Mouse (Mus musculus) stomach, embryonic 15.5 days (tissue): ENCODE data around the gene Cacng7. TPM values are rescaled to one million over a fixed set of nuclear protein-coding genes. Genes with fewer than 3 reads are reported as not detected.
A peak's percentile ranks its signal among the peaks of the same experiment; 100 is the strongest.

Experiments
- ATAC-seq: fragments of 200-750 bp; cut with Nextera tagmentation; 2 replicates; pipeline ENCODE4 v1.8.0; 2017; ENCODE audit warnings: low read depth, moderate number of reproducible peaks, moderate TSS enrichment; ENCODE audit not compliant: insufficient read depth, low FRiP score
- H3K27ac ChIP-seq: fragments of 300-500 bp; sonication (generic); 2 replicates; pipeline ENCODE4 v1.5.1; 2015; ENCODE audit warnings: mild to moderate bottlenecking, inconsistent platforms
- H3K27me3 ChIP-seq: fragments of 300-500 bp; sonication (generic); replicated peaks from 2 replicates; pipeline ENCODE4 v1.6.1; 2015; ENCODE audit warnings: inconsistent platforms
- H3K36me3 ChIP-seq: fragments of 300-500 bp; sonication (generic); 2 replicates; pipeline ENCODE4 v1.6.1; 2015; ENCODE audit warnings: inconsistent platforms
- H3K4me1 ChIP-seq: fragments of 300-500 bp; sonication (generic); 2 replicates; pipeline ENCODE4 v1.6.1; 2015; ENCODE audit warnings: inconsistent platforms
- H3K4me2 ChIP-seq: fragments of 300-500 bp; sonication (generic); 2 replicates; pipeline ENCODE4 v1.6.1; 2015; ENCODE audit warnings: mild to moderate bottlenecking, inconsistent platforms
- H3K4me3 ChIP-seq: fragments of 300-500 bp; sonication (generic); replicated peaks from 2 replicates; pipeline ENCODE4 v1.5.1; 2015; ENCODE audit warnings: inconsistent platforms
- H3K9ac ChIP-seq: fragments of 300-500 bp; sonication (generic); 2 replicates; pipeline ENCODE4 v1.6.1; 2015; ENCODE audit warnings: inconsistent platforms
- H3K9me3 ChIP-seq: fragments of 300-500 bp; sonication (generic); 2 replicates; pipeline ENCODE4 v1.6.1; 2016; ENCODE audit warnings: inconsistent platforms
- WGBS: fragments of 180-500 bp; shearing (Covaris S2); methylation state at CpG from one replicate; pipeline ENCODE4 v1.1.7; 2015; 5-methylcytosine and 5-hydroxymethylcytosine counted together
- polyA plus RNA-seq: library from polyadenylated mRNA; unstranded; fragments of >200 nt; fragmentation: Nextera tagmentation; extraction: Ambion mirVana; gene quantifications from 2 replicates; pipeline ENCODE4 v1.2.1, GENCODE M21; 2015

The Cacng7 gene
- polyA plus RNA-seq, 1 experiment from 2014 or later, result 2.5 TPM

DNA sequence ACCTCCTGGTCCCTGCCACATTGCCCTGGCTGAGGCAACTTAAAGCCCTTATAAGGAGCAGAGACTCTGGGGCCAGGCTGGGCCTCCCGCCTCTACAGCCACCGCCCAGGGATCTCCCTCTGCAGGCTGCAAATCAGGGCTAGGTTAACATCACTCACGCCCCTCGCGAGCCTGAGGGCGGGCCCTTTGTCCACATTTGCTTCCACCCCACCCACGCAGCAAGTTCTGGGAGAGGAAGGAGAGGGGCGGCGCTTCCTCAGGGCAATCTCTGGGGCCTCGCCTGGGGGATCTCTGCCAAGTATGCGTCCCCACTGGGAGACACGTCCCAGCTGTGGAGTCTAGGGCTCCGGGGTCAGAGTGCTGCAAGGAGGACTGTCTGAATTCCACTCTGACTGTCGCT, 40.0 kb upstream of the Cacng7 start:
- H3K4me1 ChIP-seq, result peaks cover 42% of the 10 kb centered on the region
- H3K27me3 ChIP-seq, result no peaks in the 10 kb centered on the region
- ATAC-seq, result peak; percentile 86
- peak overlapping the region; percentile 68 for H3K4me2 ChIP-seq
- H3K9ac ChIP-seq, result peak overlapping the region; percentile 43
- peak overlapping the region; percentile 48 for H3K4me3 ChIP-seq
- peaks cover 11% of the 10 kb centered on the region for H3K36me3 ChIP-seq
- H3K9me3 ChIP-seq, result no peaks in the 10 kb centered on the region
- under 1% methylated on average over 14 of the region's 14 CpGs for WGBS
- peak overlapping the region; percentile 94 for H3K27ac ChIP-seq

DNA sequence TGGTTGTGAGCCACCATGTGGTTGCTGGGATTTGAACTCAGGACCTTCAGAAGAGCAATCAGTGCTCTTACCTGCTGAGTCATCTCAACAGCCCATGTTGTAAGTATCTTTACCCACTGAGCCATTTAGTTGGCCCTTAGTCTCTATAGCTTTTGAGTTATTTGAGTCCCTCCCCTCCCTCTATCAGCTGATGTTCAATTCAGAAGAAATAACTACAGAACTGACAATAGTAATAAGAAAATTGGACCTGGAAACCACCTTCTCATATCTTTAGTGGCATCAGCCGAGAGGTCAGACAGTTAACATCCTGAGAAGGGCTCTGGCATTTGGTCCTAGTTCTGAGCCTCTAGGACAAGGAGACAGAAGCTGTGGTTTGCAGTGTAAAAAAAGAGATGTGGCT, 38.0 kb upstream of the Cacng7 start:
- Histone ChIP-seq H3K4me2 (no peak overlapping the region), H3K27me3 (no peaks in the 10 kb centered on the region), H3K9ac (no peak overlapping the region), H3K4me3 (0 out of 2 replicates have a peak overlapping the region, but pooled peaks have one; percentile 5), H3K4me1 (peaks cover 39% of the 10 kb centered on the region), H3K9me3 (no peaks in the 10 kb centered on the region), H3K36me3 (peaks cover 11% of the 10 kb centered on the region), H3K27ac (peak overlapping the region; percentile 51)
- ATAC-seq, result no peak
- WGBS, result 93% methylated on average over 1 of the region's 1 CpGs

DNA sequence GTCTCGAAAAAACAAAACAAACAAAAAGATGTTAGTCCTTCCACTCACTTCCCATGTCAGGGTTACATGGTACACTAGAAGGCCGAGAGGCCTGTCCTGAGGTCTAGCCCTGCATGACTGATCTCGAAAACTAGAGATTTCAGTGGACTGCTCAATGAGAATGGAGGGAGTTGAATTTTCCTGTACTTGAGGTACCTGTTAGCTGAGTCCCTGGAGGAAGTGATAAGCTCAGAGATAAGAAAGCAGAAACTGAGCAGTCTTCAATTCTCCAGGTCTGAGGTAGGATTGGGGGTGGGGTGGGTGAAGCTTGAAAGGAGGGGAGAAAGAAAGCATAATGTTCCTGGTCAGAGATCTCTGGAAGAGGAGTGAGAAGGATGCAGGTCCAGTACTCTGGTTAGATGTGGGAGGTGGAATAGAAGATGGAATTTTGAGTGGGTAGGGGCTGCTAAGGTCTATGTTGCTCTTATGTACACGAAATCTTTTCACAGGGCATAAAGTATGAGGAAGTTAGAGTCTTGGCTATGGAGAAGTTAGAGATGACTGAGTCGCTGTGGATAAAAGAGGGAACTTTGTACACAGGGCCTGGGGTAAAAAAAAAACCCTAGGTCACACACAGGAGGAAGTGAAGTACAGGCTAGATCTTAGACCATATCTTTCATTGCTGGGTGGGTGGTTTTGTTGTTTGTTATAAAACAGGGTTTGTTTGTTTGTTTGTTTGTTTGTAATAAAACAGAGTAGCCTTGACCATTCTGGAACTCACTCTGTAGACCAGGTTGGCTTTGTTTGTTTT, 37.2 kb upstream of the Cacng7 start:
- H3K9ac ChIP-seq, result no peak overlapping the region
- H3K36me3 ChIP-seq, result peaks cover 11% of the 10 kb centered on the region
- WGBS, result 74% methylated on average over 5 of the region's 5 CpGs
- no peak for ATAC-seq
- H3K4me3 ChIP-seq, result 0 out of 2 replicates have a peak overlapping the region, but pooled peaks have one; percentile 5
- H3K4me1 ChIP-seq, result peaks cover 39% of the 10 kb centered on the region
- H3K4me2 ChIP-seq, result 0 out of 2 replicates have a peak overlapping the region, but pooled peaks have one; percentile 19
- H3K27ac ChIP-seq, result peak overlapping the region; percentile 51
- no peaks in the 10 kb centered on the region for H3K27me3 ChIP-seq
- no peaks in the 10 kb centered on the region for H3K9me3 ChIP-seq

DNA sequence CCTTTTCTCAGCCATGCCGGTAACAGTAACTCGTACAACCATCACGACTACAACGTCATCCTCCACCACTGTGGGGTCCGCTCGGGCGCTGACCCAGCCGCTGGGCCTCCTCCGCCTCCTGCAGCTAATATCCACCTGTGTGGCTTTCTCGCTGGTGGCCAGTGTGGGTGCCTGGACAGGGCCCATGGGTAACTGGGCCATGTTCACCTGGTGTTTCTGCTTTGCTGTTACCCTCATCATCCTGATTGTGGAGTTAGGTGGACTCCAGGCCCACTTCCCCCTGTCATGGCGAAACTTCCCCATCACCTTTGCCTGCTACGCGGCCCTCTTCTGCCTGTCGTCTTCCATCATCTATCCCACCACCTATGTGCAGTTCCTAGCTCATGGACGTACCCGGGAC, 36.0 kb upstream of the Cacng7 start:
- no peak for ATAC-seq
- Histone ChIP-seq H3K4me2 (no peak overlapping the region), H3K27me3 (no peaks in the 10 kb centered on the region), H3K27ac (no peak overlapping the region), H3K4me1 (peaks cover 39% of the 10 kb centered on the region), H3K9me3 (no peaks in the 10 kb centered on the region), H3K4me3 (no peak overlapping the region), H3K36me3 (peaks cover 11% of the 10 kb centered on the region), H3K9ac (no peak overlapping the region)
- 93% methylated on average over 16 of the region's 16 CpGs for WGBS

DNA sequence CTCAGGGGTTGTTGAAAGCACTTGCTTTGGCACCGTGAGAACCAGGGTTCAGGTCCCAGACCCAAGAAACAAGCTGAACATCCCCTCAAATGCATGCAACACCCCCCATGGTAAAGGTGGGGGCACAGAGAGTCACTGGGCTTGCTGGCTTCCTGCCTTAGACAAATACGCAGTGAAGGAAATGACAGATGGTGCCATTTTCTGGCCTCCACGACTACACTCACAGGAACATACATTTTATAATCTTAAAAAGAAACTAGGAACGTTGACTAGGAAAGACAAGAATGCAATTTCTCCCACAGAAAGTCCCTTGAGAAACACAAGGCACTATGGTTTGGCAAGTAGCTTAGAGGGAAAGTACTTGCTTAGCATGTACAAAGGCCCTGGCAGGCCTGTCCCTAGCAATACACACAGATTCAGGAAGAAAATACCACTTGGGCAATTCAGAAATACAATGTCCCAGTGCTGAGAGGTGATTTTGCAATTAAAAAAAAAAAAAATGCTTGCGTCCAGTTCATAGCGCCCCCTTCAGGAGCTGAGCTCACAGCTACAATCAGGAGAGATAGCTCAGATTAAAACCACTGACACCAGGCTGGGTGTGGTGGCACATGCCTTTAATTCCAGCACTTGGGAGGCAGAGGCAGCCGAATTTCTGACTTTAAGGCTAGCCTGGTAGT, 32.7 kb upstream of the Cacng7 start:
- Histone ChIP-seq H3K4me1 (peaks cover 46% of the 10 kb centered on the region), H3K4me2 (no peak overlapping the region), H3K36me3 (peaks cover 9% of the 10 kb centered on the region), H3K27ac (no peak overlapping the region; the same call in 1 of the 2 replicates), H3K27me3 (peaks cover 22% of the 10 kb centered on the region), H3K9ac (no peak overlapping the region), H3K9me3 (no peaks in the 10 kb centered on the region), H3K4me3 (no peak overlapping the region)
- no peak for ATAC-seq
- WGBS, result 51% methylated on average over 7 of the region's 7 CpGs

DNA sequence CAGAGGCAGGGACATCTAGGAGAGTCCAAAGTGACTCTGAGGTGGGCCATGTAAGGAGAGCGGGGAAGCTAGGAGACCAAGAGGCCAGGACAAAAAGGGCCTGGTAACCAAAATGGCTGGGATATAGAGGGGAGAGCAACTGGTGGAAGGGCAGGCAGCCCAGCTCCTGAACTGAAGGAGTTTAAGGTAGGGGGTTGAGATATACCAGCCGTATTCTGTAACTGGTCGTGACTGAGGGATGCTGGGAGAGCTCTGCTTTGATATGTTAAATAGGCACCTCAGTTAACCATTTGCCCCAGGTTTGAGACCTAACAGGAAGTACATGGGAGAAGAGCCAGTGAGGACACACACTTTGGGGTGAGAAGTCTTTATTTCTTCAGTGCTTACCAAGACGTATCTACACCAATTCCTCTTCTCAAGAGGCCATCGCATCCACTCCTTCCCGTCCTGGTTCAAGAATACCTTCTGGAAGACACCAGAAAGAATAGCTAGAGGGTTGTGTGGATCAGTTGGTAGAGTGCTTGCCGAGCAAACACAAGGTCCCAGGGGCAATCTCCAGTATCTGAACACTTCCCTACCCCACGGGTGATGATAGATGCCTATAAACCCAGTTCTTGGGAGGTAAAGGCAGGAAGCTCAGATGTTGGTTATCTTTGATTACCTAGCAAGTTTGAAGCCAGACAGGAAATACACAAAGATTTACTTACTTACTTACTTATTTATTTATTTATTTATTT, 31.7 kb upstream of the Cacng7 start:
- H3K9me3 ChIP-seq, result no peaks in the 10 kb centered on the region
- H3K27ac ChIP-seq, result no peak overlapping the region
- no peak overlapping the region for H3K4me3 ChIP-seq
- no peak overlapping the region for H3K9ac ChIP-seq
- H3K27me3 ChIP-seq, result peaks cover 26% of the 10 kb centered on the region
- 67% methylated on average over 8 of the region's 8 CpGs for WGBS
- peaks cover 39% of the 10 kb centered on the region for H3K4me1 ChIP-seq
- H3K4me2 ChIP-seq, result no peak overlapping the region
- peaks cover 9% of the 10 kb centered on the region for H3K36me3 ChIP-seq
- ATAC-seq, result no peak

DNA sequence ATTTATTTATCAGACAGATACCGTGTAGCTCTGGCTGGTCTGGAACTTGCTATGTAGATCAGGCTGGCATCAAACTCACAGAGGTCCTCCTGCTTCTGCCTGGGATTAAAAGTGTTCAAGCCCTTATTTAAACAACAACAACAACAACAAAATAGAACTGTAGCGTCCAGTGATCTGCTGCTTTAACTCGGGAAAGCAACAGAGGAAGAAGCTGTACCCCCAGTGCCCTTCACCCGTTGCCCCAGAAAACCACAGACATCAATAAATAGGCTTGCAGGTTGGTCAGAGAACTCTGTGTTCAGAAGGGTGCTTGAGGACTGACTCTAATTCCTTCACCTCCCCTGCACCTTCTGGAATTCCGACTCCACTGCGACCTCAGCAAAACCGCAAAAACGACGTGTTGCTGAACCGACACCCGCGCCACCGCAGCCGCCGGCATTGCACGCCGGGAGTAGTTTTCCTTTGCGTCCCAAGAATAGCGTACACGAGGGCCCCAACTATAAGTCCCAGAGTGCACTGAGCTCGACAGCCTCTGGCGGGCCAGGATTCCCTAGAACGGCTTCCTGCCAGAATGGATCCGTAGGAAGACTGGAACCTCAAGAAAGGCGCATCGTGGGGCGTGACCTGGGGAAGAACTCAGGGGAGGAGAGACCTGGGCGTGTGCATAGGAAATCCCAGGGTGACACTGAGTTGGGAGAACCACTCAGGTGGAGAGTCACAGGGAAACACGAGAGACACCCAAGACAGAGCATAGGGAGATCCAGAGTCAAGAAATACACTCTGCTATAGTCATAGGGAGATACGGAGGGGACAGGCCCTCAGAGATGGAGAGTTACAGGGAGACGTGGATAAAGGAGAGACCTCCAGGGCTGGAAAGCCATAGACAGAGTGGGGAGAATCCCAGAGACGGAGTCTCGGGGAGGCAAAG, 30.9 kb upstream of the Cacng7 start:
- H3K27ac ChIP-seq, result no peak overlapping the region
- H3K4me1 ChIP-seq, result peaks cover 37% of the 10 kb centered on the region
- peaks cover 26% of the 10 kb centered on the region for H3K27me3 ChIP-seq
- WGBS, result 6% methylated on average over 33 of the region's 33 CpGs
- no peak; the same call in 1 of the 2 replicates for ATAC-seq
- H3K4me3 ChIP-seq, result peak overlapping the region; percentile 34
- H3K36me3 ChIP-seq, result peaks cover 5% of the 10 kb centered on the region
- H3K4me2 ChIP-seq, result peak overlapping the region; percentile 69
- no peak overlapping the region for H3K9ac ChIP-seq
- H3K9me3 ChIP-seq, result no peaks in the 10 kb centered on the region

DNA sequence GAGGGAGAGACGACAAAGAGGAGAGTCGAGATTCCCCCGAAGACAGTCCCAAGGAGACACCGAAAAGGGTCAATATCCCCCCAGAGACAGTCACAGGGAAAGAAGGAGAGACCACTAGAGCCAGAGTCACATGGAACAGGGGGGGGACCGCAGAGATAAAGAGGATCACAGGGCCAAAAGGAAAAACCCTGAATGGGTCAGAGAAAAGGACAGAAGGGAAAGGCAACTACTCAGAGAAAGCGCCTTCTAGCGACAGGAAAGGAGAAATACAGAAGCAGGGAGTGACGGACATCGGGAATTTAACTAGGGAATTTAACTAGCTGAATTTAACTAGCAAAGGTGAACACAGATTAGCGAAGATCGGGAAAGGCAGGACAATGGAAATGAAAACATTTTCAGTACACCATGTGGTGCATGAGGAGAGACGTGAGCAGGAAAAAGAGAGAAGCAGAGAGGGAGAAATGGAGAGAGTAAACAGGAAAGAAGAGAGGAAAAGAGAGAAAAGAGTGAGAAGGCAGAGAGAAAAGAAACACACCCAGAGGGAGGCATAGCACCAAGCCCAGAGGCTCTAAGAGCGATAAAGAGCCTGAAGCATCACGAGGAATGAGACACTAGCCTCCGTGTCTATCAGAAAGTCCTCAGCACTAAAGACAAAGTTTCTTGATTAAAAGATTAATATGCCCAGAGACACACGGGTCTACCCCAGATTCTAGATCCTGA, 30.0 kb upstream of the Cacng7 start:
- Histone ChIP-seq H3K4me1 (peaks cover 29% of the 10 kb centered on the region), H3K27ac (no peak overlapping the region), H3K27me3 (peaks cover 26% of the 10 kb centered on the region), H3K9me3 (no peaks in the 10 kb centered on the region), H3K4me2 (peak overlapping the region; percentile 69), H3K4me3 (peak overlapping the region; percentile 34), H3K9ac (no peak overlapping the region), H3K36me3 (no peaks in the 10 kb centered on the region; the same call in 1 of the 2 replicates)
- no peak for ATAC-seq
- 5% methylated on average over 16 of the region's 16 CpGs for WGBS

DNA sequence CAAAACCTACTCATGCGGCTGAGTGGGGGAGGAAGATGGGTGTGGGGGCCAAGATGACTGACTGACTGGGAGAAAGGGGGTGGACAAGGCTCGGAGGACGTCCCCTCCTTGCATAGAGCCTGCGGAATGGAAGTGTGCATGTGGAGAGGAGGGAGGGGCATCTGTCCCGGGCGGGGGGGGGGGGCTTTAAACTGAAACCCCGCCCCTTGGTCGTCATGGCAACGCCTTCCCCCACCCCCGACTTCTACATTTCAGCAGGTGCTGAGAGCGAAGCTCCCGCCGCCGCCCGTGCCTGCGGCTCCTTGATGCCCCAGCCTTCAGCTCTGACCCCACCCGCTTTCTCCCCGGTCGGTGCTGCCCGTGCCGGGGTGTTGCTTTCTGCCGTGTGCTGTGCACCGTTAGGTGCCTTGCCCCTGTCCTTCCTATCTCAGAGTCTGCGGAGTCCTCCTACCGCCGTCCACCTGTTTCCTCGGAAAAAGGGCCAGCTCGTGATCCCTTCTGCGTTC, 29.4 kb upstream of the Cacng7 start:
- peak overlapping the region; percentile 69 for H3K4me2 ChIP-seq
- peaks cover 26% of the 10 kb centered on the region for H3K27me3 ChIP-seq
- no peaks in the 10 kb centered on the region for H3K9me3 ChIP-seq
- peak overlapping the region; percentile 34 for H3K4me3 ChIP-seq
- no peak overlapping the region for H3K27ac ChIP-seq
- no peaks in the 10 kb centered on the region; the same call in 1 of the 2 replicates for H3K36me3 ChIP-seq
- ATAC-seq, result peak; percentile 55
- under 1% methylated on average over 29 of the region's 29 CpGs for WGBS
- no peak overlapping the region for H3K9ac ChIP-seq
- H3K4me1 ChIP-seq, result peaks cover 27% of the 10 kb centered on the region

DNA sequence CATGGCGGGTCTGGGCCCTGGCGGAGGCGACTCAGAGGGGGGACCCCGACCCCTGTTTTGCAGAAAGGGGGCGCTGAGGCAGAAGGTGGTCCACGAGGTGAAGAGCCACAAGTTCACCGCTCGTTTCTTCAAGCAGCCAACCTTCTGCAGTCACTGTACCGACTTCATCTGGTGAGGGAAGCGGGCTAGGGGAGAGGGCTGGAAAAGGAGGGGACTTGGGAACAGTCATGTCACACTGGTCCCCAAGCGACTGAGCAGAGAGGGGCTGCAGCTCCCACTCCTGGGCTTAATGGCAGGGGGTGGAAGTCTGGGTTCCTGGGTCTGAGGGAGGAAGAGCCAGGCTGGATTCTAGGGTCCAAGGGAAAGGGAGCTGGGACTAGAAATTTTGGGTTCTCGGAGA, 29.0 kb upstream of the Cacng7 start:
- Histone ChIP-seq H3K9ac (no peak overlapping the region), H3K27ac (no peak overlapping the region), H3K27me3 (peaks cover 26% of the 10 kb centered on the region), H3K9me3 (no peaks in the 10 kb centered on the region), H3K36me3 (no peaks in the 10 kb centered on the region; the same call in 1 of the 2 replicates), H3K4me3 (peak overlapping the region; percentile 34), H3K4me1 (peaks cover 27% of the 10 kb centered on the region), H3K4me2 (peak overlapping the region; percentile 69)
- ATAC-seq, result no peak
- 6% methylated on average over 12 of the region's 12 CpGs for WGBS
